Mouse (Mus musculus): ENCODE results near the gene Sp8.

Gene Sp8

DNA sequence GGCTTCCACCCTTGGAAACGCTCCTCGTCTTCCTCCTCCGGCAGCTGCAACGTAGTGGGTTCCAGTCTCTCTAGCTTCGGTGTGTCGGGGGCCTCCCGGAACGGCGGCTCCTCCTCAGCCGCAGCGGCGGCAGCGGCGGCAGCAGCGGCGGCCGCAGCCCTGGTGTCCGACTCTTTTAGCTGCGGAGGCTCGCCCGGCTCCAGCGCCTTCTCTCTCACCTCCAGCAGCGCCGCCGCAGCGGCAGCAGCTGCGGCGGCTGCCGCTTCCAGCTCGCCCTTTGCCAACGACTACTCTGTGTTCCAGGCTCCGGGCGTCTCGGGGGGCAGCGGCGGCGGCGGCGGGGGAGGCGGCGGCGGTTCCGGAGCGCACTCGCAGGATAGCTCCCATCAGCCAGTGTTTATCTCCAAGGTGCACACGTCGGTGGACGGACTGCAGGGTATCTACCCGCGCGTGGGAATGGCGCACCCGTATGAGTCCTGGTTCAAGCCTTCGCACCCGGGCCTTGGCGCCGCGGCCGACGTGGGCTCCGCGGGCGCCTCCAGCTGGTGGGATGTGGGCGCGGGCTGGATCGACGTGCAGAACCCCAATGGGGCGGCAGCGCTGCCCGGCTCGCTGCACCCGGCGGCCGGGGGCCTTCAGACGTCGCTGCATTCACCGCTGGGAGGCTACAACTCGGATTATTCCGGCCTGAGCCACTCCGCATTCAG lies 2.5 kb downstream of the Sp8 start:
- peak in 1 of 2 experiments; percentile 15 for DNase-seq (ENCODE audit: low spot score in 2 of 2)

- DNase-seq (ENCODE audit: low spot score in 2 of 2), result peak in 1 of 2 experiments; percentile 14
Measured at GRCm38 (mm10) chr12:118849203-118849861, 3.2 kb downstream of the Sp8 start.

DNA sequence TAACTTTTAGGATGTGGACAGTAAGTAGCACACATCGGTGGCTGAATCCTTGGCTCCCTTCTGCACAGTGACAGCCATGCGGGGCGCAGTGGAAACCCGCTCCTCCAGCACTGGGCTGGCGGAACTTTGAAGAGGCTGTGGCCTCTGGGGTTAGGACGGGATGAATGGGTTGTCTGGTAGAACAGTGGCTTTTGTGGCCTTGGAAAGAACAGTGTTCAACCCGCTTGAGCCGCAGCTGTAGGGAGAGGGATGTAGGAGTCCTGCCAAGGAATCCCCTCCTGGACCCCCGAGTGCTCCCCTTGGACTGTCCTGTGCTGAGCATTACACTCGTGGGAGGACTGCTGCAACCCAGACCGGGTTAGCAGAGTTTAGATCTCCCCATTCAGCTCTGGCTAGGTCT lies 3.9 kb downstream of the Sp8 start:
- DNase-seq (ENCODE audit: low spot score in 2 of 2), result no peak

DNA sequence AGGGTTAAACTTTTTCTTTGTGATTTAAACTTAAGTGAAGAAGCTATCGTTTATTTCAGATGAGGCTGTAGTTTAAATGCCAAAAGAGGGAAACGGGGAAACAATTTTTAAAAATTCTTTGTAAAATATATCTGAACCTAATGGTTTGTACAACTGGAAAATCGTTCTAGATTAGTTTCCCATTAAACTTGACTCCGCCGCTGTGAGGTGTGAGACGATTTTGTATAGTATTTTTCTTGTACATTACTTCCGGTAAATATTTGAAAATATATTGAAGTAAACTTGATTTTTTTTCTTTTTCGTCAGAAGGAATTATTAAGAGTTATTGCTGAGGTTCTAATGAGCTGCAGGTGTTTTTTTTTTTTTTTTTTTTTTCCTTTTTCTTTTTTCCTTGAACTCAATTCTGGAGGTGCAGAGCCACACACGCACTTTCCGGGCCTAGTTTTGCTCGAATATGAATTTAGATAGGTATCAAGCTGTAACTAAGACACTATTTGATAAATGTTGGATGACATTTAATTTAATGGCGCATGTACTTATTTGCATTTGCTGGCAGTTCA lies 4.8 kb downstream of the Sp8 start:
- DNase-seq (ENCODE audit: low spot score in 2 of 2), result no peak

DNA sequence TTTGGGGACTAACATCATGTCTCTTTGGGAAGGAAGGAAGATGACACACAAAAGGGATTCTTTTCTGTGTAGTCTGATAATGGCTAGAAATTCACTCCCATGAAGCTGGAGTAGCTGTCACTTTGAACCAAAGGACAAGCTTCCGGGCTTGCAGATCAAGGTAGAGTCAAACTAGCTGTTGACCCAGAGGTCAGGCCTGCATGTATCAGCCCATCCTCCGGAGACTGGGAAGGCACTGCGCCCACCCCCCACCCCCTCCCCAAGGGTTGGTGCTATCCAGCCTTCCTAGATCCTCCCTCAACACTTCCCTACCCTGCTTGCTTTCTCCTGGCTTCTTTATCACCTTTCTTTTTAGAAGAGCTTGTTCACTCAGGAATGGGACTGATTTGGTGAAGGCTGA lies 7.2 kb downstream of the Sp8 start:
- DNase-seq (ENCODE audit: low spot score in 2 of 2), result no peak

- DNase-seq (ENCODE audit: low spot score in 2 of 2), result no peak
Measured at GRCm38 (mm10) chr12:118854401-118854800, 8.3 kb downstream of the Sp8 start.

GRCm38 (mm10) chr12:118854831-118855453 lies 8.8 kb downstream of the Sp8 start:
- peak in 1 of 2 experiments; percentile 51 for DNase-seq (ENCODE audit: low spot score in 2 of 2)

- DNase-seq (ENCODE audit: low spot score in 2 of 2), result no peak
Measured at GRCm38 (mm10) chr12:118856151-118856550, 10.0 kb downstream of the Sp8 start.

DNA sequence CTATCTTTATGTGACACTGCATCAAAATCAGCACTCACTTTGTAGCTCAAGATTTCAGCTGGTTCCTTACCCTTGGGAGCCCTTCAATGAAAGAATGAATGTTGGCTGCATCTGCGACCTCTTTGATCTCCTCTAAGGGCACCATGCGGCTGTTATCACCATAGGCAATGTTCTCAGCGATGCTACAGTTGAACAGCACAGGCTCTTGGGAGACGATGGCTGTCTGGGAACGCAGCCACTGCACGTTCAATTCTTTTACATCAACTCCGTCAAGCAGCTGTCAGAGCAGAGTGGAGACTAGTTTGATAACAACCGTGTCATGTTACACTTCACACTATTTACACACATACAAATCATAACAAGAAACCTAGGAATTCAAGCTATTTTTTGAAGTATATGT lies 26.5 kb downstream of the Sp8 start:
- no peak for DNase-seq (ENCODE audit: low spot score in 2 of 2)

DNA sequence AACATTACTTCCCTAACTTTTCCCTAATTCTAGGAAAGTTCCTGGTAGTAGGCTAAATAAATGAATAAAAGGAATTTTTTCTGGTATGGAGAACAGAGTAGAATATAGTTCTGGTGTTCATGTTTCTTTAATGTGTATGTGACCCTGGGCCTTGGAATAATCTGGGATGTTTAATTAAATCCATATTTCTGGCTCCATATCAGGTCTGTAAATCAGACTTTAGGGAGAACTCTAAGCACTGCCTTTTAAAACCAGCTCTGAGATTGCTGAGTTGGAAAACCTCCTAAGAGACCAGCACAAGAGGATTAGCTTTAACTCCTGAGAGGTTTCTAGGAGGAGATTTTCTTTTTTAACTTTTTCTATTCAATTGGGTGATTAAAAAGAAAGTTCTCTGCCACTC lies 36.7 kb downstream of the Sp8 start:
- no peak for DNase-seq (ENCODE audit: low spot score in 2 of 2)

DNA sequence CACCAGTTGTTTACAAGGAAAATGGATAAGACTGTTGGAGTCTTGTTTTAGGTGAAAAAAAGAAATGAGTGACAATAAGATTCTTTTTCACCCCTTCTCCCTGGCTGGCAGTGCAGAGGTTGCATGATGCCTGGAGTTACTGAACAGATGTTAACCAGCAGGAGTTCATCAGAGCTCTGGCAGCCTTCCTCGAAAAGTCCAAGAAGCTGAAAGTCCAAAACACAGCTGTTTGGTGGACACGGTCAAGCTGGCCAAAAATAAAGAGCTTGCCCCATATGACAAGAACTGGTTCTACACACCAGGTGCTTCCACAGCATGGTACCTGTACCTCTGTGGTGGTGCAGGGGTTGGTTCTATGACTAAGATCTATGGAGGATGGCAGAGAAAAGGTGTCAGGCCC lies 41.8 kb downstream of the Sp8 start:
- DNase-seq (ENCODE audit: low spot score in 2 of 2), result no peak
